Mouse (Mus musculus) left cerebral cortex, adult 2 months (tissue): ENCODE measurements around the gene Cep55. TPM values are rescaled to one million over a fixed set of nuclear protein-coding genes. Genes with fewer than 3 reads are reported as not detected.

Source experiments
- DNase-seq, 2 experiments: peaks; one replicate each; pipeline ENCODE4 v3.0.0; 2021 to 2022; ENCODE audit warnings: low spot score in 2 of 2, mixed read lengths in 1 of 2; ENCODE audit errors: extremely low spot score in 1 of 2
- H3K27ac ChIP-seq: fragments of 200-600 bp; 2 replicates; pipeline ENCODE4 v1.8.1; 2022
- H3K4me3 ChIP-seq: fragments of 200-600 bp; 2 replicates; pipeline ENCODE4 v1.8.1; 2022
- CTCF ChIP-seq: fragments of 200-600 bp; IDR thresholded peaks from 2 replicates; pipeline ENCODE4 v1.8.1; 2022; ENCODE audit warnings: antibody characterized with exemption, mild to moderate bottlenecking, moderate library complexity
- intact Hi-C: fragments of 180-260 bp; cut with DNase I; formaldehyde crosslinking; loops from one replicate; pipeline ENCODE4 v1.15.1; 2025
- total RNA-seq, 2 experiments: library from RNA; stranded (reverse); gene quantifications; 2 replicates each; pipeline ENCODE4 v1.2.3; 2021

Gene Cep55
- total RNA-seq, 2 experiments from 2014 or later, result 0.35 to 0.38 TPM

GRCm38 (mm10) chr19:38029871-38030270 lies 24.9 kb upstream of the Cep55 start:
- DNase-seq, result no peak
- intact Hi-C loops, result loop anchor here (1.0 kb wide), 1 partner anchor 24 kb away; no protein-coding TSS in a partner anchor
- no peak overlapping the region for H3K4me3 ChIP-seq
- no peak overlapping the region for H3K27ac ChIP-seq
- TF ChIP-seq CTCF, result no peak

GRCm38 (mm10) chr19:38030673-38031137 lies 24.1 kb upstream of the Cep55 start:
- H3K27ac ChIP-seq, result no peak overlapping the region
- no peak overlapping the region for H3K4me3 ChIP-seq
- intact Hi-C loops, result loop anchor here (1.0 kb wide), 1 partner anchor 24 kb away; no protein-coding TSS in a partner anchor
- DNase-seq, result peak in 1 of 2 experiments; percentile 33
- TF ChIP-seq CTCF, result no peak

DNA sequence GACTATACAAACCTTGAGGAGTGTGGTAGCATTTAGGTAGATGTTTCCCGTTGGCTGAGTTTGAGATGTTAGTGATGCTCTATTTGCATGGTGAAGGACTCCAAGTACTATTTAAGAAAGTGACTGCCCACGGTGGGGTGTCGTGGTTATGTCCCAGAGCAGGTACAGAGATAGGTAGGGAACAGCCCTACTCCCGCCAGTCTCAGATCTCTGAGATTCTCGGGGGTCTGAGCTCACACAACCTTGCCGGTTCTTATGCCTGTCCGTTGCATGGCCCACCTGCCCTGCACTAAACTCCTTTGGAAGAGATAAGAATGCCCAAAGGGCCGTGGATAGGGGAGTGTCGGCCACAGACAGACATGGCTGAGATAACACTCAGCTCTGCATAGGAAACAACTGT lies 23.7 kb upstream of the Cep55 start:
- TF ChIP-seq CTCF, result no peak
- intact Hi-C loops, result no loop called here
- no peak overlapping the region for H3K4me3 ChIP-seq
- H3K27ac ChIP-seq, result no peak overlapping the region
- no peak for DNase-seq

- Histone ChIP-seq H3K27ac (no peak overlapping the region), H3K4me3 (no peak overlapping the region)
- DNase-seq, result no peak
- TF ChIP-seq CTCF, result no peak
- intact Hi-C loops, result no loop called here
These were observed 21.6 kb upstream of the Cep55 start for GRCm38 (mm10) chr19:38032993-38033734.

- no peak for DNase-seq
- intact Hi-C loops, result no loop called here
- H3K27ac ChIP-seq, result no peak overlapping the region
- no peak overlapping the region for H3K4me3 ChIP-seq
- no peak for TF ChIP-seq CTCF
These were observed 21.1 kb upstream of the Cep55 start for GRCm38 (mm10) chr19:38033735-38034057.

- intact Hi-C loops, result no loop called here
- H3K4me3 ChIP-seq, result no peak overlapping the region
- H3K27ac ChIP-seq, result no peak overlapping the region
- DNase-seq, result no peak
- no peak for TF ChIP-seq CTCF
These were observed 20.1 kb upstream of the Cep55 start for GRCm38 (mm10) chr19:38034696-38035095.

GRCm38 (mm10) chr19:38035766-38036165 lies 19.0 kb upstream of the Cep55 start:
- no peak for DNase-seq
- TF ChIP-seq CTCF, result no peak

GRCm38 (mm10) chr19:38038267-38038666 lies 16.5 kb upstream of the Cep55 start:
- Histone ChIP-seq H3K27ac (no peak overlapping the region), H3K4me3 (no peak overlapping the region)
- DNase-seq, result no peak
- TF ChIP-seq CTCF, result no peak
- intact Hi-C loops, result no loop called here

More at GRCm38 (mm10) chr19:38035766-38036165, 19.0 kb upstream of the Cep55 start:
- H3K27ac ChIP-seq, result no peak overlapping the region
- intact Hi-C loops, result no loop called here
- H3K4me3 ChIP-seq, result no peak overlapping the region

DNA sequence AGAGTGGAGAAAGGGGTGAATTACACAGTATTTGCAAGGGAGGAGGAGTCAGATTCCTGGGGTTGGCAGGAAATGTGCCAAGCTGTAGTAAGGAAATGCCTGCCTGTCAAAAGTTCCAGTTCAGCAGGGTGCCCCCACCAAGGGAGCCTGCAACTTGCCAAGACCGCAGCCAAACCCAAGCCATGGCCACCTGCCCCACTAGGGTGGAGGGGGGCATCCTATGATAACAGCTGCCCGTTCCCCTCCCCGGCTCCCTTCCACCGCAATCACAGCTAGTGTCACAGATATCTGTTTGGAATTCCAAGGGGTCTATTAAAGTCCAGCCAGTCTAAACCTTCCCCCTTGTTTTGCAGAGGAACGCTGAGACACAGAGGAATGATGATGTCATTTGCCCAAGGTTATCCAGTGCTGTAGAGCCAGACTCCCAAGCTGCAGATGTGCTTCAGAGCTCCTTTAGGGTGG lies 12.5 kb upstream of the Cep55 start:
- intact Hi-C loops, result loop anchor here (2.0 kb wide), 1 partner anchor 87 kb away; no protein-coding TSS in a partner anchor
- no peak for TF ChIP-seq CTCF
- Histone ChIP-seq H3K27ac (no peak overlapping the region), H3K4me3 (peak overlapping the region; percentile 45)
- DNase-seq, result no peak

DNA sequence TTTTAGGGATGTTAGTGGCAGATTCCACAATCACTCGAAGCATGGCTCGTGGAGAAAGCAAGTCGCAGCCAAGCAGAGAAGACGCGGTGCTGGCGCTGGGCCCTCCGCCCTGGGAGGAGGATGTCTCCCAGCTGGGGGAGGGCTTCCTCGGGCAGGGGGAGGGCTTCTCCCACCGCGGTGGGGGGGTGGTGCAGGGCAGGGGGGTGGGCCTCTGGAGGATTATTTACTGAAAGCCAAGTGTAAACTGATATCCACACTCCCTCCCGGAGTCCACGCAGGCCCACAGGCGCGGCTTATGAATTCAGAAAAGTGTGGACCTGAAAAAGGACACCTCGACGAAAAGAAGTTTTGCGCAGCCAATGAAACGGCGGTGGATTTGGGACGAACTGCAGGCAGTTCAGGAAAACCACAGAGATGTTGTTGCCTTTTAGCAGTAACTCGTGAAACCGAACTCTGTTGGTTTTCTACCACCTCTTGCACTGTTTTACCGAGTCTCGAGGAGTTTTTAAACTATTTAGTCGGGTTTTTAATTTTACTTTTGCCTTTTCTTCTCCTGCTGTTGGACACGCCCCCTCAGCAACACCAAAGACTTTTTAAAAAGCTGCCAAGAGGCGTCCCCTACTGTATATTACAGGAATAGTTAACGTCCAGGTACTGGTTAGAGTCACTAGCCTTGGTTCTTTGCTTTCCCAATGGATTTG lies 11.4 kb upstream of the Cep55 start, which contains the start of gene Myof:
Gene Myof, minus strand, starts transcription at position 297 of the 701 bp plus-strand sequence.
- Histone ChIP-seq H3K27ac (no peak within 1 kb of the TSS), H3K4me3 (peak within 1 kb of the TSS; percentile 45)
- intact Hi-C loops, result loop anchor here (2.0 kb wide), 1 partner anchor 89 kb away; no protein-coding TSS in a partner anchor
- no peak for DNase-seq
- TF ChIP-seq CTCF, result peak; percentile 55

DNA sequence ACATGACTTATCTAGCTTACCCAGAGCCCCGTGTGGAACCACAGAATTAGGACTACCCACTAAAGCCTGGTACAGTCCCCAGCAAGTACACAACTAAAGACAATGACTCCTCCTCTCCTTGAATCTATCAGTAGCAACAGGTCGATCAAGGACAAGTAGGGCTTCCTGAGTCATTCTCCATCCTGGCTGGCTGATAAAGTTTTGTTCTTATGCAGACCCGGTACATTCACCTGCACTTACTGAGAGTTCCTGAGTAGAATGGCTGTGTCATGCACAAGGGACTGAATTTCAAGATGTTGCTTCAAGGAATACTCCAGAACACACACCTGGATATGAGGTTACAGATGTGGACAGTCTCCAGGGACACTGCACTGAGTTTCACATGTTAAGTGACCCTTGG lies 9.6 kb upstream of the Cep55 start:
- intact Hi-C loops, result no loop called here
- no peak for TF ChIP-seq CTCF
- no peak overlapping the region for H3K4me3 ChIP-seq
- no peak for DNase-seq
- H3K27ac ChIP-seq, result no peak overlapping the region

DNA sequence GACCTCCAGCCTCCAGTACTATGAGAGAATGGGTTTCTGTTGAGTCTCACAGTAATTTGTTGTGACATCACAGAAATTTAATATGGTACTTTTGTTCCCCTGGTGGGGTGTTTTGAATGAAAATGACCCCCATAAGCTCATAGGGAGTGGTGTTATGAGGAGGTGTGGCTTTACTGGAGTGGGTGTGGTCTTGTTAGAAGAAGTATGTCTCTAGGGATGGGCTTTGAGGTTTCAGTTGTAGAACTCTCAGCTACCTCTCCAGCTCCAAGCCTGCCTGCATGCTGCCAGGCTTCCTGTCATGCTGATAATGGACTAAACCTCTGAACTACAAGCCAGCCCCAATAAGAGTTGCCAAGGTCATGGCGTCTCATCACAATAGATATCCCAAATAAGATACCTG lies 5.1 kb upstream of the Cep55 start:
- intact Hi-C loops, result loop anchor here (5.0 to 10.0 kb wide), 2 partner anchors 47 to 345 kb away; no protein-coding TSS in a partner anchor
- H3K4me3 ChIP-seq, result no peak overlapping the region
- no peak for TF ChIP-seq CTCF

More for the DNA sequence above, 5.1 kb upstream of the Cep55 start:
- no peak for DNase-seq
- H3K27ac ChIP-seq, result no peak overlapping the region
